Mouse (Mus musculus) liver, embryonic 15.5 days (tissue): ENCODE results near the gene Kctd10. TPM values are rescaled to one million over a fixed set of nuclear protein-coding genes. Genes with fewer than 3 reads are reported as not detected.

Source experiments
- ATAC-seq: fragments of 200-750 bp; cut with Nextera tagmentation; 2 replicates; pipeline ENCODE4 v1.8.0; 2017; ENCODE audit warnings: moderate number of reproducible peaks, mild to moderate bottlenecking, moderate library complexity; ENCODE audit not compliant: insufficient read depth
- H3K27ac ChIP-seq: fragments of 300-500 bp; sonication (generic); replicated peaks from 2 replicates; pipeline ENCODE4 v1.5.1; 2015; ENCODE audit warnings: mild to moderate bottlenecking, inconsistent platforms
- H3K27me3 ChIP-seq: fragments of 300-500 bp; sonication (generic); 2 replicates; pipeline ENCODE4 v1.6.1; 2015; ENCODE audit warnings: mild to moderate bottlenecking, inconsistent platforms
- H3K36me3 ChIP-seq: fragments of 300-500 bp; sonication (generic); replicated peaks from 2 replicates; pipeline ENCODE4 v1.6.1; 2015; ENCODE audit warnings: moderate library complexity, mild to moderate bottlenecking, inconsistent platforms
- H3K4me1 ChIP-seq: fragments of 300-500 bp; sonication (generic); replicated peaks from 2 replicates; pipeline ENCODE4 v1.6.1; 2015; ENCODE audit warnings: inconsistent platforms
- H3K4me2 ChIP-seq: fragments of 300-500 bp; sonication (generic); 2 replicates; pipeline ENCODE4 v1.6.1; 2015; ENCODE audit warnings: moderate library complexity, mild to moderate bottlenecking, inconsistent platforms
- H3K4me3 ChIP-seq: fragments of 300-500 bp; sonication (generic); replicated peaks from 2 replicates; pipeline ENCODE4 v1.5.1; 2015; ENCODE audit warnings: mild to moderate bottlenecking, inconsistent platforms
- H3K9ac ChIP-seq: fragments of 300-500 bp; sonication (generic); 2 replicates; pipeline ENCODE4 v1.6.1; 2015; ENCODE audit warnings: moderate library complexity, mild to moderate bottlenecking, inconsistent platforms
- H3K9me3 ChIP-seq: fragments of 300-500 bp; sonication (generic); replicated peaks from 2 replicates; pipeline ENCODE4 v1.6.1; 2016; ENCODE audit warnings: inconsistent platforms
- WGBS: fragments of 180-500 bp; shearing (Covaris S2); methylation state at CpG from one replicate; pipeline ENCODE4 v1.1.7; 2015; ENCODE audit warnings: mixed read lengths; ENCODE audit not compliant: insufficient replicate concordance; 5-methylcytosine and 5-hydroxymethylcytosine counted together
- polyA plus RNA-seq: library from polyadenylated mRNA; unstranded; fragments of >200 nt; fragmentation: Nextera tagmentation; extraction: Ambion mirVana; gene quantifications from 2 replicates; pipeline ENCODE4 v1.2.1, GENCODE M21; 2015

Kctd10 gene
- polyA plus RNA-seq, 1 experiment from 2014 or later, result 21.1 TPM

- peaks cover 9% of the 10 kb centered on the region for H3K36me3 ChIP-seq
- ATAC-seq, result no peak
- no peaks in the 10 kb centered on the region for H3K9me3 ChIP-seq
- peaks cover 74% of the 10 kb centered on the region for H3K4me1 ChIP-seq
- H3K9ac ChIP-seq, result peak overlapping the region; percentile 93; the same call in 1 of the 2 replicates
- WGBS, result 25% methylated on average over 6 of the region's 6 CpGs
- H3K27me3 ChIP-seq, result no peaks in the 10 kb centered on the region
- H3K27ac ChIP-seq, result peak overlapping the region; percentile 90
- peak overlapping the region; percentile 83 for H3K4me3 ChIP-seq
- peak overlapping the region; percentile 98 for H3K4me2 ChIP-seq
Observed at GRCm38 (mm10) chr5:114378936-114379335, 1.4 kb downstream of the Kctd10 start.

GRCm38 (mm10) chr5:114378177-114378920 lies 2.0 kb downstream of the Kctd10 start:
- Histone ChIP-seq H3K36me3 (peaks cover 13% of the 10 kb centered on the region), H3K9me3 (no peaks in the 10 kb centered on the region), H3K4me3 (peak overlapping the region; percentile 83), H3K9ac (peak overlapping the region; percentile 93; the same call in 1 of the 2 replicates), H3K4me1 (peaks cover 80% of the 10 kb centered on the region), H3K4me2 (peak overlapping the region; percentile 98), H3K27me3 (no peaks in the 10 kb centered on the region), H3K27ac (peak overlapping the region; percentile 90)
- WGBS, result 22% methylated on average over 10 of the region's 10 CpGs
- ATAC-seq, result no peak

- 0 out of 2 replicates have a peak, but pooled peaks have one; percentile 33 for ATAC-seq
- WGBS, result 20% methylated on average over 23 of the region's 23 CpGs
- no peaks in the 10 kb centered on the region for H3K9me3 ChIP-seq
- peaks cover 31% of the 10 kb centered on the region for H3K36me3 ChIP-seq
- H3K4me3 ChIP-seq, result peak overlapping the region; percentile 4; the same call in 1 of the 2 replicates
- peaks cover 93% of the 10 kb centered on the region for H3K4me1 ChIP-seq
- peak overlapping the region; percentile 45 for H3K4me2 ChIP-seq
- no peak overlapping the region for H3K9ac ChIP-seq
- peak overlapping the region; percentile 38 for H3K27ac ChIP-seq
- H3K27me3 ChIP-seq, result no peaks in the 10 kb centered on the region
Observed at GRCm38 (mm10) chr5:114374409-114375213, 5.7 kb downstream of the Kctd10 start.

GRCm38 (mm10) chr5:114373581-114373980 lies 6.7 kb downstream of the Kctd10 start:
- 80% methylated on average over 9 of the region's 9 CpGs for WGBS
- no peak overlapping the region for H3K9ac ChIP-seq
- peaks cover 82% of the 10 kb centered on the region for H3K4me1 ChIP-seq
- H3K4me2 ChIP-seq, result no peak overlapping the region
- ATAC-seq, result no peak
- no peak overlapping the region for H3K27ac ChIP-seq
- H3K9me3 ChIP-seq, result no peaks in the 10 kb centered on the region
- no peak overlapping the region for H3K4me3 ChIP-seq
- peaks cover 37% of the 10 kb centered on the region for H3K36me3 ChIP-seq
- H3K27me3 ChIP-seq, result no peaks in the 10 kb centered on the region

- Histone ChIP-seq H3K27ac (no peak overlapping the region), H3K4me3 (no peak overlapping the region), H3K4me1 (peaks cover 78% of the 10 kb centered on the region), H3K9me3 (no peaks in the 10 kb centered on the region), H3K9ac (no peak overlapping the region), H3K36me3 (peaks cover 39% of the 10 kb centered on the region), H3K27me3 (no peaks in the 10 kb centered on the region), H3K4me2 (no peak overlapping the region)
- no peak for ATAC-seq
- 74% methylated on average over 11 of the region's 11 CpGs for WGBS
Observed at GRCm38 (mm10) chr5:114373174-114373573, 7.1 kb downstream of the Kctd10 start.

GRCm38 (mm10) chr5:114372565-114372964 lies 7.7 kb downstream of the Kctd10 start:
- ATAC-seq, result no peak
- peaks cover 46% of the 10 kb centered on the region for H3K36me3 ChIP-seq

GRCm38 (mm10) chr5:114371731-114372473 lies 8.4 kb downstream of the Kctd10 start:
- no peaks in the 10 kb centered on the region for H3K9me3 ChIP-seq
- H3K36me3 ChIP-seq, result peaks cover 52% of the 10 kb centered on the region
- peak overlapping the region; percentile 56 for H3K27ac ChIP-seq
- H3K4me3 ChIP-seq, result no peak overlapping the region
- H3K4me1 ChIP-seq, result peaks cover 65% of the 10 kb centered on the region
- WGBS, result 18% methylated on average over 25 of the region's 25 CpGs
- H3K27me3 ChIP-seq, result no peaks in the 10 kb centered on the region
- H3K4me2 ChIP-seq, result peak overlapping the region; percentile 39
- 0 out of 2 replicates have a peak, but pooled peaks have one; percentile 7 for ATAC-seq
- peak overlapping the region; percentile 4; the same call in 1 of the 2 replicates for H3K9ac ChIP-seq

More at GRCm38 (mm10) chr5:114372565-114372964, 7.7 kb downstream of the Kctd10 start:
- Histone ChIP-seq H3K27ac (peak overlapping the region; percentile 34; the same call in 1 of the 2 replicates), H3K27me3 (no peaks in the 10 kb centered on the region), H3K4me3 (no peak overlapping the region), H3K9ac (no peak overlapping the region), H3K4me1 (peaks cover 72% of the 10 kb centered on the region), H3K4me2 (peak overlapping the region; percentile 39; the same call in 1 of the 2 replicates), H3K9me3 (no peaks in the 10 kb centered on the region)
- 62% methylated on average over 11 of the region's 11 CpGs for WGBS

- peak overlapping the region; percentile 4; the same call in 1 of the 2 replicates for H3K9ac ChIP-seq
Observed at GRCm38 (mm10) chr5:114371331-114371730, 9.0 kb downstream of the Kctd10 start.

GRCm38 (mm10) chr5:114370371-114370776 lies 9.9 kb downstream of the Kctd10 start:
- Histone ChIP-seq H3K9me3 (no peaks in the 10 kb centered on the region), H3K27ac (peak overlapping the region; percentile 56), H3K27me3 (no peaks in the 10 kb centered on the region), H3K9ac (no peak overlapping the region), H3K36me3 (peaks cover 67% of the 10 kb centered on the region), H3K4me3 (no peak overlapping the region), H3K4me1 (peaks cover 55% of the 10 kb centered on the region), H3K4me2 (no peak overlapping the region)
- no peak for ATAC-seq
- WGBS, result 58% methylated on average over 9 of the region's 9 CpGs

More at GRCm38 (mm10) chr5:114371331-114371730, 9.0 kb downstream of the Kctd10 start:
- no peaks in the 10 kb centered on the region for H3K9me3 ChIP-seq
- H3K4me1 ChIP-seq, result peaks cover 63% of the 10 kb centered on the region
- peaks cover 57% of the 10 kb centered on the region for H3K36me3 ChIP-seq
- peak overlapping the region; percentile 39 for H3K4me2 ChIP-seq
- H3K27me3 ChIP-seq, result no peaks in the 10 kb centered on the region
- H3K4me3 ChIP-seq, result no peak overlapping the region
- H3K27ac ChIP-seq, result peak overlapping the region; percentile 56
- peak; percentile 61 for ATAC-seq
- 3% methylated on average over 3 of the region's 3 CpGs for WGBS

GRCm38 (mm10) chr5:114369921-114370320 lies 10.4 kb downstream of the Kctd10 start:
- no peaks in the 10 kb centered on the region for H3K27me3 ChIP-seq
- H3K9me3 ChIP-seq, result no peaks in the 10 kb centered on the region
- no peak overlapping the region for H3K9ac ChIP-seq
- no peak for ATAC-seq
- H3K36me3 ChIP-seq, result peaks cover 71% of the 10 kb centered on the region
- WGBS, result 84% methylated on average over 9 of the region's 9 CpGs
- no peak overlapping the region for H3K4me2 ChIP-seq
- no peak overlapping the region for H3K4me3 ChIP-seq
- peaks cover 51% of the 10 kb centered on the region for H3K4me1 ChIP-seq
- H3K27ac ChIP-seq, result no peak overlapping the region
